Mouse (Mus musculus): ENCODE data around the gene Apoc3.

DNA sequence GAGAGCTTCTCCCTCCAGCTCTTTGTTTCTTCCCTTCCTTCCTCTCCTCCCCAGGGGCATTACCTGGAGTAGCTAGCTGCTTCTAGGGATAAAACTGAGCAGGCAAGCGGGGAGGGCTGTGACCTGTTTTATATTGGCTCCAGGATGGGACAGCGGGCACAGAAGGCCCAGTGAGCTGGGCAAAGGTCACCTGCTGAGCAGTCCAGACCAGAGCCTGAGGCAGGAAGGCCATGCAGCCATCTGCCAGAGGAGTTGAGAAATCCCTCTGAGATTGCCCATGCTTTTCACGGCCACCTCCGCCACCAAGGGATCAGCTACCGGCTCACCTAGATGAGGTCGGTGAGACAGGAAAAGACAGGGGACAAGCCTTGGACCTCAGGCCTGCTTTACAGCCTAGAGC lies 240 bp downstream of the Apoc3 start:
- TF ChIP-seq CTCF (IDR thresholded peaks at IDR 0.05; ENCODE audit: low read depth, low read length) = no peak
- TF ChIP-seq GATA1 (IDR thresholded peaks at IDR 0.05; ENCODE audit: borderline replicate concordance, low read length) = no peak
- no peak for TF ChIP-seq TAL1 (conservative IDR thresholded peaks at IDR 0.05; ENCODE audit: low read depth, low read length)
- no peak for TF ChIP-seq GATA2 (IDR thresholded peaks at IDR 0.05; ENCODE audit: borderline replicate concordance, low read depth, low read length)

Data from G1E (cell line).